Mouse (Mus musculus) neutrophil, adult 5-6 weeks (primary cell): ENCODE measurements around the gene Pdxp. TPM values are rescaled to one million over a fixed set of nuclear protein-coding genes. Genes with fewer than 3 reads are reported as not detected.

ENCODE experiments used
- ATAC-seq: fragments of 151-379, 151-347 bp; 2 replicates; pipeline ENCODE4 v1.8.0; 2017; ENCODE audit warnings: mild to moderate bottlenecking, moderate TSS enrichment; ENCODE audit not compliant: insufficient number of reproducible peaks, poor library complexity, low FRiP score, severe bottlenecking; ENCODE audit errors: extremely low read depth
- total RNA-seq: library from RNA; stranded (forward); fragments of 200-1000 nt; gene quantifications from 2 replicates; pipeline ENCODE4 v1.2.3, GENCODE M21; 2017

Pdxp gene
- total RNA-seq, 1 experiment from 2014 or later = 3.7 TPM

DNA sequence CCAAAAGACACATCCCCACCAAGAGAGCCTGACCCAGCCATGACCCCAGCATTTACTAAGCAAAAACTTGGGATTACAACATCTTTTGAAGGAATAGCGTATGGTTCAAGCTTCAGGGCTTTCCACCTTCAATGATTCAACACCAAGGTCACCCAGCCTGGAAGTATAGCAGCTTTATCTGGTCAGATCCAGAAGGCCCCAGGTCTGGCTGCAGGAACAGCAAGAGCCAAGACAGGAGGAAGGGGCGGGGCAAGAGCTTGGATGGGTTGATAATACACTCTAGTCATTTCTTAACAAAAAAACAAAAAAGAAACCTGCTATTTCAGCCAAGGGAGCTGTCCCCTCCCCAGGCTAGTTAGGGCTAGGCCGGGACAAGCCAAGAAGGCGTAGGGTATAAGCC, 16.2 kb upstream of the Pdxp start:
- ATAC-seq = no peak

DNA sequence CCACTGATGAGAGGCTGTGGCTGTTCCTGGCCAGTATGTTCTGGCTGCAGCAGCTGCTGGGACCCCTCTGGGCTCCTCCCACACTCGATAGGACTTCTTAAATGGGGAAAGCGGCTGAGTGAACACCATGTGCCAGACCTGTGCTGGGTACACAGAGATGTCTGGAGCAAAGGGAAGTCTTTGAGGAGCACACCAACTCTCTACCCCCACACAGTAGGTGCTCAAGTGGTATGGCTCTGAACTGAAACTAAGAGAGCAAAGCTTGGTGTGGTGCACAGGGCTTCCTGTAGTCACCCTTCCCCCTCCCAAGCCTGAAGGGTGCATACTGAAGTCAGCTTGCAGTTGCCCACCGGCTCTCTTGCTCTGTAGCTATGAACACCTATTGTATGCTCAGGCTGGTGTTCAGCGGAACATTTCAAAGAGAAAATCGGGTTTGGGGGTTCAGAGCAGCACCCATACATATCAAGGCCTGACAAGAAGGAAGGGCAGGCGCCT, 15.2 kb upstream of the Pdxp start:
- ATAC-seq = peak; percentile 37; the same call in 1 of the 2 replicates

DNA sequence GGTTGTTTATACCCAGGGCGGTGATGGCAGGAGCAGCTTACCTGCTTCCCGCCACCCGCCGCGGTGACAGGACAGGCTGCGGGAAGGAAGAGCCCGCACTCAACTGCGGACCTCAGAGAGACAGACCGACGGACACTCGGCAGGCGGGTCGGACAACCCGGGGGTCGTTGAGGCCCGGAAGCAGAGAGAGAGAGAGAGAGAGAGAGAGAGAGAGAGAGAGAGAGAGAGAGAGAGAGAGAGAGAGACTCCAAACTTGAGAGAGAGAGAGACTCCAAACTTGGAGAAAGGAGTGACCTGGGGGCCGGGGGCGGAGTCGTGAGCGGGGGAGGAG, 14.3 kb upstream of the Pdxp start, which contains the start of gene Gm49510:
Gene Gm49510, plus strand, starts transcription at position 259 of the 331 bp plus-strand sequence.
- ATAC-seq = no peak

DNA sequence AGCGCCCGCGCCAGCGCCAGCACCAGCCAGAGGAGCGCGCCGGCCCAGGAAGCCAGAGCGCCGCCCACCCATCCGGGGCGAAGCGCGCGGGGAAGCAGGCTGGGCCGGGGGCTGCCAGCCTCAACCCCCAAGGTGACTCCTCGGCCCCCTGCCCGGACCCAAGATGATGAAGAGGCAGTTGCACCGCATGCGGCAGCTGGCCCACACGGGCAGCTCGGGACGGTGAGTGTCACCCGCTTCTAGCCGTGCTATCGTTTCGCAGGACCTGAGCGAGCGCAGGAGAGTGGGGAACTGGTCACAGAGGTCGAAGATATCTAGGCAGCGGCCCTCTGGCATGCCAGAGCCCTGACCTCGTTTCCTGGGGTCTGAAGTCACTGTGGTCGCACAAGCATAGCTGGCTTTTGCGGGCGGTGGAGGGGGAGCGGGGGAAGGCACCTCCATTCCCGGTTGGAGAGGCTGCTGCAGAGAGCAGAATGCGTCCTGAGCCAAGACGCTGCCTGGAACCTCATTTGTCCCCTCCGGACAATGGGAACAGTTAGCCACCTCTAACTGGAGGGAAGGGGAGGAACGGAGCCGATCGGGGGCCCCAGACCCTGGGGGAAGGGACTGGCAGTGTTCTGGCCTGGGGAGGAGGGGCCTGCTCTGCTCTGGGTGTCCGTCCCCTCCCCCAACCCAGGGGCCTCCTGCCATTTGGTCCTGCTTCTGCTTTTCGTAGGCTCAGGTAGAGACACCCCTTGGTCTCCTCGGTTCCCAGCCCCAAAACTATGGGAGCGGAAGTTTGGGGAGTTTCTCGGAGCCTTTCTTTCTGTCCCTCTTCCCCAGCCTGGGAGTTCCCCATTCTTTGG, 13.8 kb upstream of the Pdxp start, which contains the start of gene Sh3bp1:
Gene Sh3bp1, plus strand, starts transcription at position 29 of the 845 bp plus-strand sequence.
- peak; percentile 28 for ATAC-seq

DNA sequence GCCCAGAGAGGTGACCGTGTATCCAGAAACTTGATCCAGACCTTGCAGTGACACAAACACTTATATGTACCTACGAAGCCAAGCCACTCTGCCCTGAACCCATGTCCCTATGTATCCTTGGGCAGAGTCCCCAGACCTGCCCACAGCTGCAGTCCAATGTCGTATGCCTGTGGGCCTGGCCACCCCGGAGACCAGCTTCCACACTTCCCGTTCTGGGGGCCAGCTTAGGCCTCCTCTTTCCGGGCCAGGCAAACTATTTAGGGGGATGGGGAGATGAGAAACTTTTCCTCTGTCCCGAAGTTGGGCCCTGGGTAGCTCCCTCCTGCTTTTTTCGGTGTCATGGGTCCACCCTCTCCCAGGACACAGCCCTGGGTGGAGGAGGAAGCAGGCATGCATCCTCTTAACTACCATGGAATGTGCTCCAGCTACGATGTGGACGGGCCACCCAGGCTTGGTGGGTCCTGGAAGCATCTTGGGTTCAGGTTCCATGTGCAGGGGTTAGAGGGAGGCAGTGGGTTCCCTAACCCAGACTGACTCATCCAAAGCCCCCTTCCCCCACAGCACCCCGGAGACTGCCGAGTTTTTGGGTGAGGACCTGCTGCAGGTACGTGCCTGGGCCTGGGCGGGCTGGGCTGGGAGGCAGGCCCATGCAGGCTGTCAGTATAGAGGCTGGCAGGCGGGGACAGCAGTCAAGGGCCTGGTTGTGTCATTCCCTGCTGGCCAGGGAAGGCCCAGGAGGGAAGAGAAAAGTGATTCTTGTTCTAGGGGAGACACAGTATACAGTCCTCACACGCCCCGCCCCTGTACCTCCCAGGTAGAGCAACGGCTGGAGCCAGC, 12.9 kb upstream of the Pdxp start:
- no peak for ATAC-seq

DNA sequence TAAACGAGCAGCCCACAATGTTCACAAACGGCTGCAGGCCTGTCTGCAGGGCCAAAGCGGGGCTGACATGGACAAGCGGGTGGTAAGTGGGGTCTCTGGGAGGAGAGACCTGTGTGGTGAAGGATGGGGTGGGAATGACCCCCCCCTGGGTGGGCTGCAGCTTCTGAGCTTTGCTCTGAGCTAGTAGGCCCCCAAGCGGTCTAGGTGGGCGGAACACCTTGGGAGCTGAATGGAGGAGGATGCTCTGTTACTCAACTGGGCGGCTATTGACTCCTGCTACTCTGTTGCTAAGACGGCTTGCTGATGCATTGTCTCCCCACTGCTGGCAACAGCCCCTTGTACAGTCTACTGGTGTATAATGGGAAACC, 12.3 kb upstream of the Pdxp start:
- no peak for ATAC-seq

DNA sequence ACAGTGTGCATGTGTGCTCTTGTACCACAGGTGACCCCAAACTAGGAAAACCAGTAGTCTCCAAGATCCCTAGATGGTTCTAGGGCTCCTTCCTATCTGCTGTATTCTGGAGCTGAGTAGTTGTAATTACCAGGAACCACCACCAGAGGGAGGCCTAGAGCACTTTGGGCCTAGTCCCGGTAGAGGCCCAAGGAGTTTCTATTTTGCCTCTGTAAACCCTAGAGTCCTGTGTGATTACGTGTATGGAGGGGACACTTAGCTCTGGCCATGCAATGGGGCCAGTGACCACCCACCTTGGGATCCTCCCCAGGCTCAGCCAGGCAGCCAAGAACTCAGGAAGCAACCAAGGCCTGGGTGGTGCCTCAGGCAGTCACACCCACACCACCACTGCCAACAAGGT, 10.5 kb upstream of the Pdxp start:
- peak; percentile 49; the same call in 1 of the 2 replicates for ATAC-seq

DNA sequence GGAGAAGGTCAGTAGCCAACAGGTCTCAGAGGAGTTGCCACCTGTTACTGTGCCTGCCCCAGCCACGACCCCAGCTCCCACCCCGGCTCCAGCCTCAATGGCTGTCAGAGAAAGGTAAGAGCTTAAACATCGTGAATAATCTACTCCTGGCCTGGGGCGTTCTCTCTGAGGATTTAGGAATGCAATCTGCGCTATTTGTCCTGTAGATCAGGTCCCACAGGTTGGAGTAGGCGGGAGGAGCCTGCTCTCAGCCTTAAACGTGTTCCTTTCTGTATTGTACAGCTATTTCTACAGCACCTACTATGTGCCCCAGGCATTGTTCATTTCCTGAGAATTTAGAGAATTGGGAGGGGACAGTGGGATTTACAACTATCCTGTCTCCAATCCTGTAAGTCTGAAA, 5.3 kb upstream of the Pdxp start:
- no peak for ATAC-seq

DNA sequence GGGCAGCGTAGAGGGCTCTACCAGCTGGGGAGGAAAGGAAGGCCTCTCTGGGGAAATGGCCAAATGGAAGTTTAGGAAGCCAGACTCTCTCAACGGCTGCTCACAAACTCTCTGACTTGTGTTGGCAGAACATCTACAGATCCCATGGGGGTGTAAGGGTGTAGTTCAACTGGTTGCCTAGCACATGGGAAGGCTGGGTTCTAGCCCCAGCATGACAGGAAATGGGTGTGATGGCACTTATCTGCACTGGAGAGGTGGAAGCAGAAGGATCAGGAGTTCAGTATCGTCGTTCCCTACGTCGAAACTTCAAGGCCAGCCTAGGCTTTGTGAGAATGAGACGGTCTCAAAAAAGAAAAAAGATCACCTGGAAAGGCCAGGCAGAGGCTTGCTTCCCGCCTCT, 4.7 kb upstream of the Pdxp start:
- no peak for ATAC-seq

DNA sequence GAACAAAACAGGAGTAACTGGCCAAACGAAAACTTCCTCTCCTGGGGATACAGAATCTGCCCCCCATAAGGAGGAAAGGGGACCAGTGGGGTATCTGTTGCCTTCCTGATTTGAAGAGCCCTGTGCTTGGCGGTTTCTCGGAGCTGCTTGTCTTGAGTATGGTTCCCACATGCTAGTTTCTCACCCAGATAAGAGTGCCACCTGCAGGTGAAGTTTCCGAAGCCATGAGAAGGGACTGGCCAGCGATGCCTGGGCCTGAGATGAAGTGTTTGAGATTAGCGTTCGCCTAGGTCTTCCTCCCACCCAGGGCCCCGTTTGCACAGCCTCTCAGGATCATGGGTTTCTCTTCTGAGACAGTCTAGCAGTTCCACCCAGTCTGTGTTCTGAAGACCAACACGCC, 1.7 kb upstream of the Pdxp start:
- ATAC-seq = no peak

DNA sequence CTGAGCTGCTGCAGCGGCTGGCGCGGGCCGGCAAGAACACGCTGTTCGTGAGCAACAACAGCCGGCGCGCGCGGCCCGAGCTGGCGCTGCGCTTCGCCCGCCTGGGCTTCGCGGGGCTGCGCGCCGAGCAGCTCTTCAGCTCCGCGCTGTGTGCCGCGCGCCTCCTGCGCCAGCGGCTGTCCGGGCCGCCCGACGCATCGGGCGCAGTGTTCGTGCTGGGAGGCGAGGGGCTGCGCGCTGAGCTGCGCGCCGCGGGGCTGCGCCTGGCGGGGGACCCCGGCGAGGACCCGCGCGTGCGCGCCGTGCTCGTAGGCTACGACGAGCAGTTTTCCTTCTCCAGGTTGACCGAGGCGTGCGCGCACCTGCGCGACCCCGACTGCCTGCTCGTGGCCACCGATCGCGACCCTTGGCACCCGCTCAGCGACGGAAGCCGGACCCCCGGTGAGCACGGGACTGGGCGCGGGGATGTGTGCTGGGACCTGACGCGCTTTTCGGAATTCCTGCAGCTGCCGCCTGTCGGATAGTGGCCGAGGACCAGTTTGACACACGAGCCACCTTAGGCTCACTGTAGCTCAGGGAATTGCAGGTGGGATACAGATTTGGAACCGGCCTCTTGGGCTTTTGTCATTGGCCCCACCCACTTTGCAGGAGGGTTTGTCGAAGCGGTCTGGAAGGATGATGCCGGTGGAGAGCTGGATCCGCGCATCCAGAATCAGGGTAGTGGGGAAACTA, 538 bp downstream of the Pdxp start:
- ATAC-seq = no peak

DNA sequence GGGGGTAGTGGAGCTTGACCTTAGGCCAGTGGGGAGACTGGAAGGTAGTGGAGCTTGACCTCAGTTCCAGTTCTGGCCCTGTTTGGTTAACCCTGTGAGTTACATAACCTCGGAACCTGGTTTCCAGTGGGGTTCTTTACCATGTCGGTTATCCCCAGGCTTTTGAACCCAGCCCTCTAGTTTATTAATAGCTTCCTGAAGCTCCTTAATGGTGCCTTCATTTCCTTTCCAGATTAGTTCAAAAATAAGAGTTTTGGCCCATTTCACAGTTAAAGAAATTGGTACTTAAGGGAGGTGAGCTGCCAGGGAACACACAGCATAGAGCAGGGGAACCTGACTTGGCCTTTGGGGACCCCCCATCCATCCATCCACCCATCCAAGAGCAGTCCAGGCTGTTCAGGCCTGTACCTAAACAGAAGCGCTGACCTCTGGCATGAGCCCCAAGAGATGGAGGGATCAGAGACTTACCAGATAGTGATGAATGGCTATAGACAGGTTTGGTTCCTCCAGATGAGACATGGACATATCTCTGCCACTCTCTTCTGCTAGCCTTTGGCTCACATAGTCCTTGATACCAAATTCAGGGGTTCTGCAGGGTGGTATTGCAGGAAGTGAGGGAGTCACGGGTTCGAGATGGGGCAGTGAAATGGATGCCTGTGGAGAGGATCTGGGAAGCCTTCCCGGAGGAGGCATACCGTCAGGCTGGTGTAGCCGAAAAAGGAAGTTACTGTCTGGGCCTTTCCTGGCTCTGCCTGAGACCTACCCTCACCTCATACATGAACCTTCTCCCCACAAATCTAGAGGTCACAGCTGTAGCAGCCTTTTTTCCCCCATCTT, 1.3 kb downstream of the Pdxp start:
- no peak for ATAC-seq

DNA sequence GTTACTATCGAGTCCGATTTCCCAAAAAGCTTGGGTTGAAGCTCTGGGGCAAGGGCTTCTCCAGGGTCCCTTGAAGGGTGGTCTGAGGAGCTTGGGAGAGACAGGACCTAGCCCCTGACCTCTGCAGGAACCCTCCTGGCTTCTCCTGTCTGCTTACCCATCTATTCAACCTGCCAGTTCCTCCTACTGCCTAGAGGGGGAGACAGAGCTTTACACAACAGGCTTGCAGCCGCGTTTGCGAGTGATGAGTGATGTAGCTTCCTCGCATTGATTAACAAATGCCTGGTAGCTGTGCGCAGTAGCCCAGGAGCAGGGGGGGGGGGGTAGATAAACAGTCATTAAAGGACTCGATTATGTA, 1.9 kb downstream of the Pdxp start:
- peak; percentile 67 for ATAC-seq

DNA sequence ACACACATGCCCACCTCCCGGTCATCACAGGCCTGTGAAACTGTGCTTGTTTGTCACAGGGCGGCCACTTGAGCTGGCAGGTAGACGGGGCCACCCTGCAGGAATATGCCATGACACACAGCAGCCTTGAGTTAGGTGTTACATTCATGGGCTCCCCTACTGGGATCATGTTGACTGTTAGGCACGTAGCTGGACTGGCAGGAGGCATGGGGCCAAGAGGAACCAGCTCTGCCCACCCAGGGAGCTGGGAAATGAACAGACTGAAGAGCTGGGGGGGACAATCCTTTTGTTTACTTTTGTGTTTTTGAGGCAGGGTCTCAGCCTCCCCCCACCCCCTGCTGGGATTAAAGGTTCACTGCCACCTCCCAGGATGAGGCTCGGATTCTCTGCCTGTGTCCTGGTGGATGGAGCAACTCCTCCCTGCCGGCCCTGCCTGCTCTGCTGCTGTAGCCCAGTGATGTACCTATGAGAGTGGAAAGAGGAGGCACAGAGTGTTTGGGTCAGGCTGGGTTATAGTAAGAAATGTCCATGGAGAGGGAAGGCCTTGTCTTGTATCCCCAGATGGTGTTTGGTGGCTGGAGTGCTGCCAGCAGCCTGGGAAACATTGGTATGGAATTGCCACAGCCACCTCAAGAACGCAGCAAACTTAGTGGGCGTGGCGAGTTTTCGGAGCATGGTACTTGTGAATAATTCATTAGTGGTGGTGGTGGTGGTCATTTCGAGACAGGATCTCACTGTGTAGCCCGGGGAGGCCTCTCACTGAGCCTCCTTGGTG, 2.5 kb downstream of the Pdxp start:
- no peak for ATAC-seq

DNA sequence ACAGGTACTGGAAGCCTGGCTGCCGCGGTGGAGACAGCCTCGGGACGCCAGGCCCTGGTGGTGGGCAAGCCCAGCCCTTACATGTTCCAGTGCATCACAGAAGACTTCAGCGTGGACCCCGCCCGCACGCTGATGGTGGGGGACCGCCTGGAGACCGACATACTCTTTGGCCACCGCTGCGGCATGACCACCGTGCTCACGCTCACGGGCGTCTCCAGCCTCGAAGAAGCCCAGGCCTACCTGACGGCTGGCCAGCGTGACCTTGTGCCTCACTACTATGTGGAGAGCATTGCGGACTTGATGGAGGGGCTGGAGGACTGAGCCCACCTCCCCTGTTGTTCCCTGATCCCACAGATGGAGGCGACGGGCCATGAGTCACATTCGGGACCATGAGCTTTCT, 4.4 kb downstream of the Pdxp start:
- no peak for ATAC-seq

DNA sequence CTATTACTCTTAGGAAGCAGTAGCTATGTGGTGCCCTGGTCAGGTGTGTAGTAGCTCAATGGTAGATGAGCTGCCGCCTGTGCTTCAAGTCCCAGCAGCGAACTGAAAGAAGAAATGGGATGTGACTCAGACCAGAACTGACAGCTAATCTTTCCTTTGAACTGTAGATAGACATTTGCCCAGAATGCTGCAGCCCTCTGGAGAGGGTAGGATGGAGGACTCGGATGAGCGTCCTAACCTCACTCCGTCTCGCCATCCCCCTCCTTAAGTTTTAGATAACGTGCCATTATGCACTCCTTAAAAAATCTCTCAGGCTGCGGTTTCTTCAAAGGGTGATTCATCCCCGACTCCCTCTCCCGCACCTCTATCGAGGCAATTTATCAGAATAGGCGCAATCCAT, 6.2 kb downstream of the Pdxp start:
- ATAC-seq = no peak

DNA sequence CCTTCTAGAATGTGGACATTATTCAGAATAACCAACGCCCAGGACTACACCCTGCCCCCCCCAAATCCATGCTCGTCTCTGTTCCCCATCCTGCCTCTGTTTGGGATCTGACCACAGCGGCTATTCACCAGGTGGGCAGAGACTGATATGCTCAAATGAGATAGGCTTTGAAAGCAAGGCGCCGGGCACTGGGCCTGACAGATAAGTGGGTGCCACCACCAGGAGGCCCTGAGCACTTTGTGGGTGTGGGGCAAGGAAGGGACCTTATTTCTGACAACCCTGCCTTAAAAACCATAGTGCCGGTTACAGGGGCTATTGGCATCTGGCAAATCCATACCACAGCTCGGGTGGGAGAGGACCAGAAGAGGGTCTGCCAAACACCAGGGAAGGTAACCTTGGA, 9.0 kb downstream of the Pdxp start:
- ATAC-seq = no peak

DNA sequence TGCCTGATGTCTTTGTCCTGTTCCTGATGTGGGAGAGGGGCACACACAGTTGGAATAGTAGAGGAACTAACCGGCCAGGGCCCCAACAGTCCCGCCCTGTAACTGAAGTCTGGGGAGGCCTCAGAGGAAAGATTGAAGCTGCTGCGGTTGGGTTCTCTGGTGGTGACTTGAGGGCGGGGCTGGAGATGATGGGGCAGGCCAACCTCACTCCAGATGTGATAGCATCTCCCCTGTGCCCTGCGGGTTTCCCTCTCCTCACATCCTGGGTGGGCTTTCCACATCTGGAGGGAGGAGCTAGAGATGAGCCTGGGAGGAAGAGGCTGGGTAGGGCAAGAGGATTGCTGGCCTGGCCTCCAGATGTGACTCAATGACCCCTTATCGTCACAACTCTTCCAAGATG, 9.9 kb downstream of the Pdxp start:
- no peak for ATAC-seq
